Mouse (Mus musculus): Measurements from ENCODE around the gene Calhm2.

- peak; percentile 42 for TF ChIP-seq CTCF (IDR thresholded peaks at IDR 0.05; ENCODE audit: low read depth)
- no peak for TF ChIP-seq EP300 (IDR thresholded peaks at IDR 0.05; ENCODE audit: low read depth)
Measured at GRCm38 (mm10) chr19:47067924-47068611, 70.0 kb downstream of the Calhm2 start.

Data from liver, postnatal 0 days (tissue).